Mouse (Mus musculus) kidney, embryonic 14.5 days (tissue): ENCODE data around the gene Vwa3b. TPM values are rescaled to one million over a fixed set of nuclear protein-coding genes. Genes with fewer than 3 reads are reported as not detected.

ENCODE experiments used
- ATAC-seq: fragments of 200-750 bp; cut with Nextera tagmentation; 2 replicates; pipeline ENCODE4 v1.8.0; 2017; ENCODE audit warnings: moderate number of reproducible peaks, mild to moderate bottlenecking, moderate TSS enrichment, moderate library complexity; ENCODE audit not compliant: low FRiP score, low TSS enrichment
- H3K27ac ChIP-seq: fragments of 300-500 bp; sonication (generic); 2 replicates; pipeline ENCODE4 v1.5.1; 2014; ENCODE audit warnings: low read depth, mild to moderate bottlenecking, low read length, moderate library complexity, mixed read lengths
- H3K27me3 ChIP-seq: fragments of 300-500 bp; sonication (generic); 2 replicates; pipeline ENCODE4 v1.6.1; 2014; ENCODE audit warnings: mild to moderate bottlenecking, low read length; ENCODE audit not compliant: control insufficient read depth, insufficient read depth
- H3K36me3 ChIP-seq: fragments of 300-500 bp; sonication (generic); 2 replicates; pipeline ENCODE4 v1.6.1; 2014; ENCODE audit warnings: low read length, mixed read lengths; ENCODE audit not compliant: control insufficient read depth, insufficient read depth
- H3K4me1 ChIP-seq: fragments of 300-500 bp; sonication (generic); 2 replicates; pipeline ENCODE4 v1.6.1; 2014; ENCODE audit warnings: low read length, mixed read lengths; ENCODE audit not compliant: control insufficient read depth, insufficient read depth
- H3K4me2 ChIP-seq: fragments of 300-500 bp; sonication (generic); replicated peaks from 2 replicates; pipeline ENCODE4 v1.6.1; 2014; ENCODE audit warnings: low read depth, mild to moderate bottlenecking, low read length
- H3K4me3 ChIP-seq: fragments of 300-500 bp; sonication (generic); 2 replicates; pipeline ENCODE4 v1.5.1; 2014; ENCODE audit warnings: mild to moderate bottlenecking, low read length
- H3K9ac ChIP-seq: fragments of 300-500 bp; sonication (generic); 2 replicates; pipeline ENCODE4 v1.6.1; 2014; ENCODE audit warnings: low read depth, mild to moderate bottlenecking, low read length, moderate library complexity
- H3K9me3 ChIP-seq: fragments of 300-500 bp; sonication (generic); 2 replicates; pipeline ENCODE4 v1.6.1; 2016; ENCODE audit warnings: low read length; ENCODE audit not compliant: control insufficient read depth
- WGBS: fragments of 180-500 bp; shearing (Covaris S2); extraction: QIAGEN DNeasy Blood & Tissue Kit; methylation state at CpG from one replicate; pipeline ENCODE4 v1.1.7; 2014; 5-methylcytosine and 5-hydroxymethylcytosine counted together
- polyA plus RNA-seq: library from polyadenylated mRNA; unstranded; fragments of >200 nt; fragmentation: Nextera tagmentation; extraction: Ambion mirVana; gene quantifications from 2 replicates; pipeline ENCODE4 v1.2.1, GENCODE M21; 2014

Gene Vwa3b
- polyA plus RNA-seq, 1 experiment from 2014 or later, result not detected

DNA sequence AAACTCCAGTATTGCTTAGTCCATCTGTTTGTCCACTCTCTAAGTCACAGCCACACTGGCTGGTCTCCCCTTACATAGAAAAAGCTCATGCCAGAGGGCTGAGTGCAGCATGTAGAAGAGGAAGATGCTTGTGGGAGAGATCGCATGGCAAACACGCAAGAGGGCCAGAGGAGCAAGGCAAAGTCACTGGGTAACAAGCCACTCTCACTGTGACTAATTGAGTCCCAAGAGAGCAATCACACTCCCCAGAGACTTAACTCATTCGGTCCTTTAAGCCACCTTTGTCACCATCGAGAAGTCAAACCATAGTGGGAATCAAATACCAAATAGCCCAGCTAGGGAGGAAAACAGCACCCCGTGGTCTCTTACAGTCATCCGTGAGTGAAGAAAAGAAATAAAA lies 38.2 kb upstream of the Vwa3b start:
- Histone ChIP-seq H3K27me3 (no peaks in the 10 kb centered on the region), H3K9ac (no peak overlapping the region), H3K36me3 (no peaks in the 10 kb centered on the region), H3K27ac (no peak overlapping the region), H3K4me2 (no peak overlapping the region), H3K4me3 (no peak overlapping the region), H3K4me1 (no peaks in the 10 kb centered on the region), H3K9me3 (no peaks in the 10 kb centered on the region)
- WGBS, result 77% methylated on average over 6 of the region's 6 CpGs
- ATAC-seq, result no peak

DNA sequence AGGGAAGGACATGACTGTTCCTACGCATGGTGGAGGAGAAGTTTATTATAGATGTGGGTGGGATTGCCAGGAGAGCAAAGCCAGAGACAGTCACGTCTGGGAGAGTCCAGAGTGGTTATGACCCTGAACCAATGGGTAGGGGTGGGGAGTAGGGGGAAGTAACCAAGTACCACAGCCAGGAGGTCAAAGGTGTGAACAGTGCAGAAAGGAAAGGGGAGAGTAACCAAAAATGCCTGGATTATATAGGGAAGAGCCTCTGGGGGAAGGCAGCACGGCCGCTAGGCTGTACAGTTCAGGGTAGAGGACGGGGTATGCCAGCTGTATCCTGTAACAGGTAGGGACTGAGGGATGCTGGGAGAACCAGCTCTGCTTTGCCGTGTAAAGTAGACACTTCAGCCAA lies 37.8 kb upstream of the Vwa3b start:
- no peak for ATAC-seq
- Histone ChIP-seq H3K4me2 (no peak overlapping the region), H3K36me3 (no peaks in the 10 kb centered on the region), H3K27ac (no peak overlapping the region), H3K9ac (no peak overlapping the region), H3K4me3 (no peak overlapping the region), H3K4me1 (no peaks in the 10 kb centered on the region), H3K9me3 (no peaks in the 10 kb centered on the region), H3K27me3 (no peaks in the 10 kb centered on the region)
- 54% methylated on average over 6 of the region's 6 CpGs for WGBS

DNA sequence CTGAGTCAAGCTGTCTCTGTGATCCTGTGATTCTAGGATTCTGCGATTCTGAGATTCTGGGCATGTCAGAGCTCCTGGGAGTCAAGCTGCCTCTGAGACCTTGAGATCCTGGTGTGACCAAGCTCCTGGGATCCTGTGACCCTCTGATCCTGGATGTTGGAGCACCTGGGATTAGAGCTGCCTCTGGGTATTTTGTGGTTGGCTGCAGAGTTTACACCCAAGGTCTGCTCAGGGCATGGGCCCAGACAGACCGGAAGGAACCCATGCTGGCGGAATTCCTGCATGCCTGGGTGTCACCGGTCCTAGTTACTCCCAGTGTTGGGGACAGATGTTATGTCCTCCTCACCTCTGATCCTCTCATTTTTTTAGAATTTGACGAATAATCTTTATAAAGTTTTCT lies 32.1 kb upstream of the Vwa3b start:
- peaks cover 7% of the 10 kb centered on the region for H3K4me1 ChIP-seq
- H3K9ac ChIP-seq, result no peak overlapping the region
- no peak overlapping the region for H3K4me2 ChIP-seq
- no peaks in the 10 kb centered on the region for H3K9me3 ChIP-seq
- WGBS, result 89% methylated on average over 5 of the region's 5 CpGs
- no peak overlapping the region for H3K4me3 ChIP-seq
- H3K27ac ChIP-seq, result no peak overlapping the region
- no peaks in the 10 kb centered on the region for H3K27me3 ChIP-seq
- ATAC-seq, result no peak
- H3K36me3 ChIP-seq, result no peaks in the 10 kb centered on the region

DNA sequence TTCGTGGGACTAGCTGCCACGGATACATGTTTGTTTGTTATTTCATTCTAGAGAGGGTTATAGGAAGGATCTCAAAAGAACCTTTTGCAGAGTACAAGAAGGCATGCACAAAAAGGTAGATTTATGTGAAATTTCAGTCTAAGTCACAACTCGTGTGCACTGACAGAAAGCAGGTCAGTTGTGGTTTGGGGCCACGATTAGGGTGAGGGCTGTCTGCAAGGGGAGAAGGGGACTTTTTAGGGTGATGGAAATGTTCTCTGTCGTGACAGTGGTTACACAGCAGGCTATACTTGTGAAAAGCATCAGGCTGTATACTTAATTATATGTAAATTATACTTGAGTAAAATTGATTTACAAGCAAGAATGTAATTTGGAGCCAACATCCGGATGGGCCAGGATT lies 30.6 kb upstream of the Vwa3b start:
- no peaks in the 10 kb centered on the region for H3K9me3 ChIP-seq
- WGBS, result 55% methylated on average over 6 of the region's 6 CpGs
- no peak overlapping the region for H3K9ac ChIP-seq
- H3K27ac ChIP-seq, result no peak overlapping the region
- H3K27me3 ChIP-seq, result no peaks in the 10 kb centered on the region
- H3K4me3 ChIP-seq, result no peak overlapping the region
- H3K4me2 ChIP-seq, result no peak overlapping the region
- H3K4me1 ChIP-seq, result peaks cover 7% of the 10 kb centered on the region
- no peaks in the 10 kb centered on the region for H3K36me3 ChIP-seq
- ATAC-seq, result no peak

DNA sequence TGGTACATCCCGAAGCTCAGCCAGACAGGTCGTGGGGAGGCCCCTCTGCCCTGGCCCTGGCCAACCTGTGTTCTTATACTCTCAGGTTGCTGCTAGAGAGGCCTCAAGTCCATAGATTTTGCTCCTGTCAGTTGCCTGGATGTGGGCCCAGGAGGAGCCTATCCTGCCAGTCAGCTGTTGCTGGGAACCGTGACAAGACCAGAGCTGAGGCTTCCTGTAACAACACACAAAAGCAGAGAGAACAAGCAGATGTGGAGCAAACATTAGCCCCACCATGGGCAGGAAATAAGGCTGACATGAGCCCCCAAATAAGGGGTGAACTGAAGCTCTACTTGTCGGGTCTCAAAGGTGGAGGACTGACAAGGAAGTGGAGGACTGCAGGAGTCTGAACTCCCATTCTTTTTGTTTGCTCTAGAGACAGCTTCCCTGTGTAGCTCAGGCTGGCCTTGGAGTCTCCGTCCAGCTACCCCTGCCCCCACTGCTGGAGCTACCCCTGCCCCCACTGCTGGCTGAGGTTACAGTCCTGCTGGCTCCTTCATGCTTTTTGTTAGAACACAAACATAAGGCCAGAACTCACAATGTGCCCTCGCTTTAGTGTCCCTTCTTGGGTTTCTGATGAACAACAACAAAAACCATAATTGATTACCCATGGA lies 29.7 kb upstream of the Vwa3b start:
- ATAC-seq, result peak; percentile 49; the same call in 1 of the 2 replicates
- H3K9me3 ChIP-seq, result no peaks in the 10 kb centered on the region
- H3K4me2 ChIP-seq, result no peak overlapping the region
- no peaks in the 10 kb centered on the region for H3K36me3 ChIP-seq
- H3K9ac ChIP-seq, result no peak overlapping the region
- 41% methylated on average over 6 of the region's 6 CpGs for WGBS
- H3K27ac ChIP-seq, result peak overlapping the region; percentile 31; the same call in 1 of the 2 replicates
- no peak overlapping the region for H3K4me3 ChIP-seq
- H3K27me3 ChIP-seq, result no peaks in the 10 kb centered on the region
- peaks cover 7% of the 10 kb centered on the region for H3K4me1 ChIP-seq

DNA sequence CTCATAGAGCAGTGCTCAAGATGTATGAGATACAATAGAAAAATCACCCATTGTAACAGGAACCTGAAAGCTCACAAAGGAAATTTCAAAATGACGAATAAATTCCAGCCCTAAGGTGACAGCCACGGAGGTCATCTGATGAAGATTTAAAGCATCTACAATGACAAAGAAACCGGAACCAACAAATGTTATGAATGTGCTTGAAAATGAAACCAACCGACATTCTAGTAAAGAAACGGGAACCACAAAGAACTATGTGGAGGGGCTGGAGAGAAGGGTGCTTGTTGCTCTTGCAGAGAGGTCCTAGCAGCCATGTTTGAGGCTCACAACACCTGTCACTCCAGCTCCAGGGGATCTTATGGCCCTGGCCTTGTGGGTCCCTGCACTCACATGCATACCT lies 26.1 kb upstream of the Vwa3b start:
- no peak overlapping the region for H3K27ac ChIP-seq
- ATAC-seq, result no peak
- H3K4me3 ChIP-seq, result no peak overlapping the region
- H3K4me1 ChIP-seq, result peaks cover 7% of the 10 kb centered on the region
- no peak overlapping the region for H3K4me2 ChIP-seq
- no peaks in the 10 kb centered on the region for H3K9me3 ChIP-seq
- WGBS, result 68% methylated on average over 5 of the region's 5 CpGs
- H3K27me3 ChIP-seq, result no peaks in the 10 kb centered on the region
- no peak overlapping the region for H3K9ac ChIP-seq
- H3K36me3 ChIP-seq, result no peaks in the 10 kb centered on the region

DNA sequence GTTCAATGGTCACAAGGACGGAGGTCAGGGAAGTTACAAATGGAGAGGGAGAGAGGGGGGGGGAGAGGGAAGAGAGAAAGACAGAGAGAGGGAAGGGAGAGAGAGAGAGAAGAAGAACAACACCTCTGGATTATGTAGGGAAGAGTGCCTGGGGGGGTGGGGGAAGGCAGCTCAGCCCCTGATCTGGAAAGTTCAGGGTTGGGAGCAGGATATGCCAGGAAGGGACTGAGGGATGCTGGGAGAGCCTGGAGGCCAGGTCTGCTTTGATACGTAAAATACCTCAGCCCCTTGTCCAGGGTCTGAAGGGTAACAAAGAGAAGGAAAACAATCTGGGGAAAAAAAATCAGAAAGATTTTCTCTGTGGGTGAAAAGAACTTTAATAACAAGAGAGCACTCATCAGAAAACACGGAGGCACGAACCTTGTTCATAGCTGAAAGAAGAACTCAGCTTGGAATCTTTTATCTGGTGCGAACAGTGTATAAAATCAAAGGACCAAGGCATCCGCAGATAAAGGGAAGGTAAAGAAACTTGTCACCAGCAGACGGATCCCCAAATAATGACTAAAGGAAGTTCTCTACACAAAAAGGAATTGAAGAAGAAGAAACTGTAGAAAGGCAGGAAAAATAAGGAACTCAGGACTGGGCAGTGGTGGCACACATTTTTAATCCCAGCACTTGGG lies 24.6 kb upstream of the Vwa3b start:
- H3K9me3 ChIP-seq, result no peaks in the 10 kb centered on the region
- H3K4me2 ChIP-seq, result no peak overlapping the region
- H3K27me3 ChIP-seq, result no peaks in the 10 kb centered on the region
- WGBS, result 51% methylated on average over 7 of the region's 7 CpGs
- no peak overlapping the region for H3K4me3 ChIP-seq
- no peak for ATAC-seq
- H3K4me1 ChIP-seq, result peaks cover 2% of the 10 kb centered on the region
- H3K36me3 ChIP-seq, result no peaks in the 10 kb centered on the region
- no peak overlapping the region for H3K9ac ChIP-seq
- no peak overlapping the region for H3K27ac ChIP-seq

DNA sequence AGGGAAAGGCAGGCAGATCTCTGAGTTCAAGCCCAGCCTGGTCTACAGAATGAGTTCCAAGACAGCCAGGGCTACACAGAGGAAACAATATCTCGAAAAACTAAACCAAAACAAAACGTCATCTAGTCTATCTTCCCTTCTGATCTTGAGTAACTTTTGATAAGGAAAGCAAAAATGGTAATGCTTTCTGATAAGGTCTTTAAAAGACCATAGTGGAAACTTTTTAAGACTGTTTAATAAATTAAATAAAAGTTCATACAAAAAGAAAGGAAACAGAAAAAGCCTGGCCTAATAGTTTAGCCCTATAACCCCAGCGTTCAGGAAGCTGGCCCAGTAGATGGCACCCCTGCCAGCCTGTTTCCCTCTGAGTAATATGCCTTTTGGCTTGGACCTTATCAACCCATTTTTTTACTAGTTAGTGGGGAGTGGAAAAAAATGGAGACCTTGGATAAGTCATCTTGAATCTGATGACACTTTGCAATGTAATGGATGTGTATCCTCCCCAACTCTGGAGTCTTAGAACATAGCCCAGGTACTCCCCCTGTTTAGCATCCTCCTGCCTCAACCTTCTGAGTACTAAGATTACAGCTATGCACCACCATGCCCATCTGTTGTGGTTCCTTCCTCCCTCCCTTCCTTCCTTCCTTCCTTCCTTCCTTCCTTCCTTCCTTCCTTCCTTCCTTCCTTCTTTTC lies 23.9 kb upstream of the Vwa3b start:
- Histone ChIP-seq H3K4me3 (no peak overlapping the region), H3K4me1 (no peaks in the 10 kb centered on the region), H3K9me3 (no peaks in the 10 kb centered on the region), H3K36me3 (no peaks in the 10 kb centered on the region), H3K27me3 (no peaks in the 10 kb centered on the region), H3K9ac (no peak overlapping the region), H3K4me2 (no peak overlapping the region), H3K27ac (no peak overlapping the region)
- WGBS, result 64% methylated on average over 3 of the region's 3 CpGs
- no peak for ATAC-seq

DNA sequence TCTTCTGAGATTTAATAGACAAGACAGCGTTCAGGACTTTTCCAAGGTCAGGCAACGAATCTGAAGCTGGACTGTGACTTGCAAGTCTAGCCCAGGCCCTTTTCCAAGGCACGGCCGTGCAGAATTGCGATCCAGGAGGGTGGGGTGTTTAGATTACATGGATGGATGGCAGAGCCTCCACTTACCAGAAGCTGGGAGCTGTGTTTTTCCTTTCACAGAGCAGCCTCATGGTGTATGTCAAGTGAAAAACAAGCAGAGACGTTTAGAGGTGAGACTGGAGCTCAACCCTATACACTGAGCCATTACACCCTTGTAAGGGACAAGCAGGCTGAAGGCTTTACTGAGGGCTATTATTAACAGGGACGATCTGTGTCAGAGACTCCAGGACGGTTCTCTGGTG lies 21.9 kb upstream of the Vwa3b start:
- WGBS, result 61% methylated on average over 8 of the region's 8 CpGs
- no peaks in the 10 kb centered on the region for H3K9me3 ChIP-seq
- no peak overlapping the region for H3K27ac ChIP-seq
- H3K27me3 ChIP-seq, result no peaks in the 10 kb centered on the region
- H3K4me2 ChIP-seq, result no peak overlapping the region
- no peak overlapping the region for H3K9ac ChIP-seq
- H3K4me1 ChIP-seq, result no peaks in the 10 kb centered on the region
- H3K4me3 ChIP-seq, result no peak overlapping the region
- ATAC-seq, result no peak
- H3K36me3 ChIP-seq, result no peaks in the 10 kb centered on the region
